Mouse (Mus musculus) brain, adult 10 weeks (tissue): ENCODE measurements around the gene Rcc1. TPM values are rescaled to one million over a fixed set of nuclear protein-coding genes. Genes with fewer than 3 reads are reported as not detected.

Experiments
- polyA plus RNA-seq: library from polyadenylated mRNA; stranded (reverse); fragments of 350-450 nt; fragmentation: Illumina TruSeq; extraction: RNeasy Lipid Tissue Mini Kit (QIAGEN cat#74804); gene quantifications from one replicate; pipeline ENCODE4 v1.2.3, GENCODE M21; 2015; ENCODE audit warnings: low read depth, low replicate concordance

The Rcc1 gene
- polyA plus RNA-seq = 11.5 TPM

DNA sequence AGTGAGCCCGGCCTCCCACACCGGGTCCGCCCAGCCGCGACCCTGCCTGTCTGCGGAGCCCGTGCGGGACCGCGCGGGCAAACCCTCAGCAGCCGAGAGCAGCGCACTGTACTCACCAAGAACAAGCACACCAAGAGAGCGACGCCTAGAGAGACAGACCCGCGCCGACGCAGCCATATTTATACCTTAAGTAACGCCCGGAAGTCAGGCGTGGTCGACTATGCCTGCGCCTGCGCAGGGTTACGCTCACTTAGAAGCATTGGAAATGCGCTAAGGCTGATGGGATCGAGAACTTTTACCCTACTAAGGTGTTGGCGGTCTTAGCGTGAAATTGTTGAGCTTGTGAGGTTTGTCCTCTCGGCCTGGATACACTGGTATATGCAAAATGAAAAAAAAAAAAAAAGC is at the start of gene Rcc1:
TSS of gene Rcc1 (minus strand) at position 125 of the 405 bp plus-strand sequence.

DNA sequence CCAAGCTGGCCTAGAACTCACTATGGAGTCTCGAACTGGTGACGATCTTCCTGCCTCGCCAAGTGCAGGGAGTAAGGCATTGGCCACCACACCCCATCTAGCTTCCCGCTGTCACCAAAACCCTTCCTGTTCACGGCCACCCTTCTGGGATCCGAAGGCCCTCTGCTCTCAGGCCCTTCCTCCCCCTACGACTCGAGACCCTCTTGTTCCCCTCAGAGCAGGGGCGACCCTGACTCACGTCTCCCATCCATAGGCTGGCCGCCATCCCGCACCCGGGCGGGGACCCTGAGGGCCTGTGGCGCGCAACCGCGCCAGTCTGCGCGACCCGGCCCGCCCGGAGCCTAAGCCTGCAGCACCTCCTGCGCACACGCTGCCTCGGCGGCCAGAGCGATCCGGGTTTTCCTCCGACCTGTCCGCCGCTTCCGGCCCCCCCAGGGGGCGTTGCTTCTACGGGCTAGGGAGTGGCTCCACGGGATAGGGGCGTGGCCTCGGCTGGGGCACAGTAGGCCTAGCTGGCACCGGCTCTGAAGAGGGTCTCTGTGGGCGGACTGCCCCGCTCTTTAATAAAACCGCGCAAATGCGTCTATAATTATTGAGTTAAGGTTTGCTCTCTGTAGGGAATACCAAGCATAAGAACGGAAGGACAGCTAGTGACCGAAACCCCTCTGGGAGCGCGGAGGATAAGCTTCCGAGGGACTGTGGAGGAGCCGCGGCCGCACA is 24.1 kb downstream of the Rcc1 start, which contains the start of gene Trnau1ap:
TSS of gene Trnau1ap (minus strand) at position 424 of the 720 bp plus-strand sequence.

DNA sequence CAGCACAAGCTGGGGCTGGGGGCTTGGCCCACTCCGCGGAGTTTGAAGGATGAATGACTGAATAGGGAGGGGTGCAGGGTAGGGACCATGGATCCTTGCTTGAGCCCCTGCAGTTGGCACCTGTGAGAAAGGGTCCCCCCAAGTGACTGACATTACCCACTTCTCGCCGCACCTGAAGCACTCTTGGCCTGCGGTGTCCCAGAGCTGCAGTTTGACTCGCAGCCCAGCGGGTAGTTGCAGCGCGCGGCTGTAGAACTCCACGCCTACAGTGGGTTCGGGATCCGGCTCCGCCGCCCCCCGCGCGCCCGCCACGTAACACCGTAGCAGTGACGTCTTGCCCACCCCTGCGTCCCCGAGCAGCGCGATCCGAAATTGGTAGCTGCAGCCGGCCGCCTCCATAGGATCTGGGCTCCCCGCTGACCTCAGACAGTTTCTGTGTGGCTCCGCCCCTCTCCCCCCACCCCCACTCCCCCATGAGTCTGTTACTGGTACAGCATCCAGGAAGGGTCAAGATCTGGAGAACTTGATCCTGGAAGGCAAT is 50.4 kb downstream of the Rcc1 start, which contains the start of gene Rab42:
TSS of gene Rab42 (minus strand) at position 447 of the 541 bp plus-strand sequence.

Other genes with a start within 250 kb of the Rcc1 start
- gene Oprd1, start 209.1 kb downstream of the Rcc1 start, polyA plus RNA-seq = 10.1 TPM
- gene Ythdf2, start 141.3 kb downstream of the Rcc1 start, polyA plus RNA-seq = 28.0 TPM
- gene Gmeb1, start 92.0 kb downstream of the Rcc1 start, polyA plus RNA-seq = 14.5 TPM
- 26.8 TPM for gene Taf12, start 79.2 kb downstream of the Rcc1 start, polyA plus RNA-seq
- gene Rab42, start 50.2 kb downstream of the Rcc1 start, polyA plus RNA-seq = 3.0 TPM
- gene Trnau1ap, start 24.1 kb downstream of the Rcc1 start, polyA plus RNA-seq = 31.0 TPM
- 5.8 TPM for gene Phactr4, start 68.9 kb upstream of the Rcc1 start, polyA plus RNA-seq
- 4.4 TPM for gene Med18, start 110.3 kb upstream of the Rcc1 start, polyA plus RNA-seq
- gene Sesn2, start 156.9 kb upstream of the Rcc1 start, polyA plus RNA-seq = 9.5 TPM
- 967 TPM for gene Atpif1, start 180.1 kb upstream of the Rcc1 start, polyA plus RNA-seq
- 186 TPM for gene Dnajc8, start 181.9 kb upstream of the Rcc1 start, polyA plus RNA-seq
- gene Ptafr, start 210.5 kb upstream of the Rcc1 start, polyA plus RNA-seq = 0.89 TPM